Comparison of ENCODE assay signal across 8 mouse cellular contexts in the genomic region with DNA sequence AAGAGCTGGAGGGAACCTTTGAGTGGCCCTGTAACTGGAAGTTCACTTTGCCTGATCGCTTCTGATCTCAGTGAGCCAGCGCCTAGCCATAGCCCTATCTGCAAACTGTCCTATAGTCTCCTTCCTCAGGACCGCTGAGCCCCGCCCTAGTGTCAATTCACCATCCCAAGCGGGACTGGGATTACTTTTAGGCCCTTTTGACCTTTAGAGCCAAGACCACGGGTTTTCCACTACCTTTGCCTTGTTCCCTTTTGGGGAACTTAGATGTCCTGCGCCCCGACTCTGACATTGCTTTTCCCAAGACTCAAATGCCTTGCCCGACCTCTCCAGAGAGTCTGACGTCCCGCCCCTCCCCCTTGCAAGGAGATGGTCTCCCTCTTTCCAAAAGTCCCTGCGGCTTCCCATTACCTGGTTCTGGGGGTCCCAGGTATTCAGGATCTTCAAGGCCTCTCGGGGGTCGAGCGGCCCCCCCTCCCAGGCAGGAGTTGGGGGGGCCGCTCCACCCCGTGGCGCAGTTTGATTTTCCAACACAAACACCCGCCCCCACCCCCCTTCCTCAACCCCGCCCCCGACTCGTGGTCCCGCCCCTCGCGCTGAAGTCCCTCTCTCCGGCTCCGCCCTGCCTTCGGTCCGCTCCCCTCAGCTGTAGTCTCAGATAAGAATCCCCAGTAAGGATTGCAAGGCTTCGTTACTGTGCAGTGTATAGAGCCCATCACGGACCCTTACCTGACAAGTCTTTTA. TPM values are rescaled to one million over a fixed set of nuclear protein-coding genes. Genes with fewer than 3 reads are reported as not detected.
DNase-seq lines count a peak whose midpoint lies in the region; ATAC-seq and TF ChIP-seq lines count a peak whose summit lies in the region.

No protein-coding gene starts in this region.

- no peaks in the 10 kb centered on the region for H3K9me3 ChIP-seq in CH12.LX (replicated peaks; ENCODE audit: low read length)
- H3K9me3 ChIP-seq in erythroblast, embryonic 14.5 days (ENCODE audit: control insufficient read depth, low read length) = no peaks in the 10 kb centered on the region
- H3K9me3 ChIP-seq in hindbrain, embryonic 11.5 days (ENCODE audit: control insufficient read depth, low read length) = no peaks in the 10 kb centered on the region
- H3K9me3 ChIP-seq in limb, embryonic 14.5 days (ENCODE audit: control insufficient read depth, low read length) = no peaks in the 10 kb centered on the region
- no peaks in the 10 kb centered on the region for H3K9me3 ChIP-seq in midbrain, embryonic 14.5 days (ENCODE audit: control insufficient read depth, low read length)

- no peak for TF ChIP-seq RAD21 in CH12.LX (IDR thresholded peaks at IDR 0.05; ENCODE audit: low read depth, low read length)

- H3K4me1 ChIP-seq in CH12.LX (ENCODE audit: control insufficient read depth in 1 of 2, insufficient read depth in 2 of 2) = peaks cover 19 to 46% of the 10 kb centered on the region in 2 experiments
- peaks cover 59% of the 10 kb centered on the region for H3K4me1 ChIP-seq in erythroblast, embryonic 14.5 days (ENCODE audit: control insufficient read depth)
- peaks cover 7% of the 10 kb centered on the region; the same call in 1 of the 2 replicates for H3K4me1 ChIP-seq in hindbrain, embryonic 11.5 days (replicated peaks; ENCODE audit: control insufficient read depth, insufficient read depth, low read length)
- H3K4me1 ChIP-seq in limb, embryonic 14.5 days (ENCODE audit: control insufficient read depth, insufficient read depth, low read length) = peaks cover 27% of the 10 kb centered on the region
- H3K4me1 ChIP-seq in midbrain, embryonic 14.5 days (ENCODE audit: control insufficient read depth, insufficient read depth, low read length) = peaks cover 31% of the 10 kb centered on the region

- no peaks in the 10 kb centered on the region for H3K36me3 ChIP-seq in CH12.LX (replicated peaks in 1 of 2; ENCODE audit: control insufficient read depth in 1 of 2, insufficient read depth in 1 of 2, low read length in 1 of 2)
- H3K36me3 ChIP-seq in erythroblast, embryonic 14.5 days (ENCODE audit: control insufficient read depth) = no peaks in the 10 kb centered on the region
- no peaks in the 10 kb centered on the region for H3K36me3 ChIP-seq in hindbrain, embryonic 11.5 days (ENCODE audit: control insufficient read depth, insufficient read depth, low read length)
- no peaks in the 10 kb centered on the region for H3K36me3 ChIP-seq in limb, embryonic 14.5 days (ENCODE audit: control insufficient read depth, insufficient read depth, low read length)
- H3K36me3 ChIP-seq in midbrain, embryonic 14.5 days (ENCODE audit: control insufficient read depth, insufficient read depth, low read length) = no peaks in the 10 kb centered on the region

- peak overlapping the region; percentile 93 for H3K4me2 ChIP-seq in CH12.LX (ENCODE audit: insufficient read depth, low read depth, poor library complexity, severe bottlenecking)
- peak overlapping the region; percentile 99 for H3K4me2 ChIP-seq in hindbrain, embryonic 11.5 days (replicated peaks; ENCODE audit: low read depth, low read length)
- H3K4me2 ChIP-seq in limb, embryonic 14.5 days (replicated peaks; ENCODE audit: low read depth, low read length, severe bottlenecking) = peak overlapping the region; percentile 81
- H3K4me2 ChIP-seq in midbrain, embryonic 14.5 days (ENCODE audit: low read length) = peak overlapping the region; percentile 99

- TF ChIP-seq POLR2A in CH12.LX (IDR thresholded peaks at IDR 0.05; ENCODE audit: low read depth, low read length) = no peak
- TF ChIP-seq POLR2A in limb, embryonic 14.5 days (IDR thresholded peaks at IDR 0.05; ENCODE audit: borderline replicate concordance, extremely low read depth, insufficient read depth, insufficient read length) = no peak

- no peak for TF ChIP-seq EP300 in CH12.LX (IDR thresholded peaks at IDR 0.05; ENCODE audit: low read length)

- under 1% methylated on average over 28 of the region's 31 CpGs for WGBS in hindbrain, embryonic 11.5 days
- under 1% methylated on average over 20 of the region's 31 CpGs for WGBS in limb, embryonic 14.5 days
- WGBS in midbrain, embryonic 14.5 days = under 1% methylated on average over 31 of the region's 31 CpGs

- no peak for ATAC-seq in hindbrain, embryonic 11.5 days (ENCODE audit: low FRiP score)
- ATAC-seq in limb, embryonic 14.5 days (ENCODE audit: low FRiP score, low read depth) = no peak
- ATAC-seq in midbrain, embryonic 14.5 days (ENCODE audit: low FRiP score, low TSS enrichment) = no peak

- in situ Hi-C loops in CH12.LX (cut with MboI; ENCODE audit: low pct_ligation_motif_present, low pct_unique_long_range_greater_than_20kb, low sequenced_read_pairs) = no loop called here

- H3K27me3 ChIP-seq in CH12.LX (replicated peaks) = peaks cover 75% of the 10 kb centered on the region
- peaks cover 72% of the 10 kb centered on the region for H3K27me3 ChIP-seq in erythroblast, embryonic 14.5 days (ENCODE audit: control insufficient read depth)
- peaks cover 17% of the 10 kb centered on the region for H3K27me3 ChIP-seq in hindbrain, embryonic 11.5 days (ENCODE audit: control insufficient read depth, insufficient read depth, low read length)
- H3K27me3 ChIP-seq in limb, embryonic 14.5 days (ENCODE audit: control insufficient read depth, insufficient read depth, low read length) = peaks cover 12% of the 10 kb centered on the region; the same call in 1 of the 2 replicates
- H3K27me3 ChIP-seq in midbrain, embryonic 14.5 days (ENCODE audit: control insufficient read depth, insufficient read depth, low read length) = peaks cover 23% of the 10 kb centered on the region

- H3K79me2 ChIP-seq in CH12.LX (replicated peaks; ENCODE audit: control insufficient read depth, extremely low read depth, insufficient read depth, poor library complexity, severe bottlenecking) = no peaks in the 10 kb centered on the region

- no peak for DNase-seq in CH12.LX (ENCODE audit: extremely low read depth)
- peak; percentile 74 for DNase-seq in adipocyte (ENCODE audit: low spot score)
- DNase-seq in hindbrain, embryonic 11.5 days (ENCODE audit: low spot score) = peak; percentile 59
- peak; percentile 38 for DNase-seq in limb, embryonic 14.5 days (ENCODE audit: low spot score)
- peak; percentile 49 for DNase-seq in midbrain, embryonic 14.5 days
- peak; percentile 63 to 70 for DNase-seq in thymus, postnatal 36 days
- no peak for DNase-seq in right cerebral cortex, adult 18-20 months

- H3K27ac ChIP-seq in CH12.LX (ENCODE audit: insufficient read depth, low read depth) = no peak overlapping the region
- H3K27ac ChIP-seq in hindbrain, embryonic 11.5 days (ENCODE audit: low read depth, low read length) = no peak overlapping the region; the same call in 1 of the 2 replicates
- peak overlapping the region; percentile 82 for H3K27ac ChIP-seq in limb, embryonic 14.5 days (replicated peaks; ENCODE audit: low read depth, low read length)
- peak overlapping the region; percentile 100 for H3K27ac ChIP-seq in midbrain, embryonic 14.5 days (replicated peaks; ENCODE audit: low read depth, low read length)

- no peak for TF ChIP-seq CTCF in CH12.LX (conservative IDR thresholded peaks at IDR 0.05 in 1 of 2, IDR thresholded peaks at IDR 0.05 in 1 of 2; ENCODE audit: low read depth in 2 of 2, low read length in 2 of 2)

- peak overlapping the region; percentile 52 for H3K9ac ChIP-seq in CH12.LX (ENCODE audit: insufficient read depth, low read depth)
- no peak overlapping the region for H3K9ac ChIP-seq in hindbrain, embryonic 11.5 days (ENCODE audit: low read depth, low read length)
- H3K9ac ChIP-seq in limb, embryonic 14.5 days (ENCODE audit: low read depth, low read length, severe bottlenecking) = peak overlapping the region; percentile 21
- peak overlapping the region; percentile 34; the same call in 1 of the 2 replicates for H3K9ac ChIP-seq in midbrain, embryonic 14.5 days (replicated peaks; ENCODE audit: low read length)

- H3K4me3 ChIP-seq in CH12.LX (replicated peaks in 1 of 3; ENCODE audit: low read depth in 2 of 3, low read length in 2 of 3, poor library complexity in 1 of 3) = peak overlapping the region; percentile 38 to 50 (median 48)
- peak overlapping the region; percentile 59 for H3K4me3 ChIP-seq in erythroblast, embryonic 14.5 days (replicated peaks)
- peak overlapping the region; percentile 80 for H3K4me3 ChIP-seq in hindbrain, embryonic 11.5 days (ENCODE audit: low read depth, low read length)
- peak overlapping the region; percentile 76 for H3K4me3 ChIP-seq in limb, embryonic 14.5 days (replicated peaks; ENCODE audit: low read length)
- H3K4me3 ChIP-seq in midbrain, embryonic 14.5 days (replicated peaks; ENCODE audit: low read depth, low read length) = peak overlapping the region; percentile 62

- dilution Hi-C loops in CH12.LX (cut with MboI; ENCODE audit: extremely low pct_ligation_motif_present, extremely low pct_unique_long_range_greater_than_20kb, low sequenced_read_pairs) = no loop called here

RNA-seq across cellular contexts. Expression of gene Kdm6b, which starts 6.5 kb away (rescaled TPM):
- total RNA-seq in CH12.LX (2012; rRNA removed) (2.9 and 5.7 TPM in 2 replicates), CH12.LX (2014; rRNA removed) (0.36 and 0.66 TPM in 2 replicates)
- polyA plus RNA-seq in CH12.LX (2012; ENCODE audit: insufficient read length, low read depth) = 6.0 and 7.2 TPM in 2 replicates
- 0.51 and 0.65 TPM in 2 replicates for polyA plus RNA-seq in erythroblast, embryonic 14.5 days (2012)
- polyA plus RNA-seq in hindbrain, embryonic 11.5 days (2014; fragmentation: Nextera tagmentation; extraction: Ambion mirVana) = 33.7 and 40.9 TPM in 2 replicates
- polyA plus RNA-seq in limb, embryonic 14.5 days (2012; rRNA removed) = 23.7 and 27.5 TPM in 2 replicates
- 31.4 and 36.4 TPM in 2 replicates for polyA plus RNA-seq in limb, embryonic 14.5 days (2014; fragmentation: Nextera tagmentation; extraction: Ambion mirVana)
- polyA plus RNA-seq in midbrain, embryonic 14.5 days (2014; fragmentation: Nextera tagmentation; extraction: Ambion mirVana) = 41.1 and 41.2 TPM in 2 replicates

RNA-seq across cellular contexts. Expression of gene Tmem88, which starts 21.9 kb away (rescaled TPM):
- total RNA-seq in CH12.LX (2012; rRNA removed) (0.25 and 0.38 TPM in 2 replicates), CH12.LX (2014; rRNA removed) (not detected in 2 replicates)
- polyA plus RNA-seq in CH12.LX (2012; ENCODE audit: insufficient read length, low read depth) = 0.16 and 0.22 TPM in 2 replicates
- 0.08 TPM in 1 of 2 replicates, not detected in the other for polyA plus RNA-seq in erythroblast, embryonic 14.5 days (2012)
- 15.7 and 17.1 TPM in 2 replicates for polyA plus RNA-seq in hindbrain, embryonic 11.5 days (2014; fragmentation: Nextera tagmentation; extraction: Ambion mirVana)
- 17.0 and 23.7 TPM in 2 replicates for polyA plus RNA-seq in limb, embryonic 14.5 days (2012; rRNA removed)
- 18.7 and 18.9 TPM in 2 replicates for polyA plus RNA-seq in limb, embryonic 14.5 days (2014; fragmentation: Nextera tagmentation; extraction: Ambion mirVana)
- 2.6 and 4.9 TPM in 2 replicates for polyA plus RNA-seq in midbrain, embryonic 14.5 days (2014; fragmentation: Nextera tagmentation; extraction: Ambion mirVana)

RNA-seq across cellular contexts. Expression of gene Cyb5d1, which starts 24.6 kb away (rescaled TPM):
- total RNA-seq in CH12.LX (2012; rRNA removed) (28.4 and 37.4 TPM in 2 replicates), CH12.LX (2014; rRNA removed) (27.3 and 29.3 TPM in 2 replicates)
- polyA plus RNA-seq in CH12.LX (2012; ENCODE audit: insufficient read length, low read depth) = 29.5 and 33.2 TPM in 2 replicates
- 0.12 and 0.40 TPM in 2 replicates for polyA plus RNA-seq in erythroblast, embryonic 14.5 days (2012)
- polyA plus RNA-seq in hindbrain, embryonic 11.5 days (2014; fragmentation: Nextera tagmentation; extraction: Ambion mirVana) = 32.7 and 45.2 TPM in 2 replicates
- polyA plus RNA-seq in limb, embryonic 14.5 days (2012; rRNA removed) = 29.5 and 32.7 TPM in 2 replicates
- 22.3 and 27.3 TPM in 2 replicates for polyA plus RNA-seq in limb, embryonic 14.5 days (2014; fragmentation: Nextera tagmentation; extraction: Ambion mirVana)
- polyA plus RNA-seq in midbrain, embryonic 14.5 days (2014; fragmentation: Nextera tagmentation; extraction: Ambion mirVana) = 17.0 and 24.8 TPM in 2 replicates

RNA-seq across cellular contexts. Expression of gene Naa38, which starts 24.7 kb away (rescaled TPM):
- total RNA-seq in CH12.LX (2012; rRNA removed) (193 and 208 TPM in 2 replicates), CH12.LX (2014; rRNA removed) (161 and 201 TPM in 2 replicates)
- polyA plus RNA-seq in CH12.LX (2012; ENCODE audit: insufficient read length, low read depth) = 137 and 153 TPM in 2 replicates
- polyA plus RNA-seq in erythroblast, embryonic 14.5 days (2012) = 17.5 and 24.2 TPM in 2 replicates
- polyA plus RNA-seq in hindbrain, embryonic 11.5 days (2014; fragmentation: Nextera tagmentation; extraction: Ambion mirVana) = 120 and 124 TPM in 2 replicates
- polyA plus RNA-seq in limb, embryonic 14.5 days (2012; rRNA removed) = 127 and 131 TPM in 2 replicates
- 161 and 171 TPM in 2 replicates for polyA plus RNA-seq in limb, embryonic 14.5 days (2014; fragmentation: Nextera tagmentation; extraction: Ambion mirVana)
- polyA plus RNA-seq in midbrain, embryonic 14.5 days (2014; fragmentation: Nextera tagmentation; extraction: Ambion mirVana) = 97.6 and 123 TPM in 2 replicates

RNA-seq across cellular contexts. Expression of gene Chd3, which starts 50.8 kb away (rescaled TPM):
- total RNA-seq in CH12.LX (2012; rRNA removed) (66.4 and 69.6 TPM in 2 replicates), CH12.LX (2014; rRNA removed) (30.6 and 31.9 TPM in 2 replicates)
- polyA plus RNA-seq in CH12.LX (2012; ENCODE audit: insufficient read length, low read depth) = 87.1 and 92.0 TPM in 2 replicates
- 1.1 and 1.8 TPM in 2 replicates for polyA plus RNA-seq in erythroblast, embryonic 14.5 days (2012)
- 44.3 and 57.1 TPM in 2 replicates for polyA plus RNA-seq in hindbrain, embryonic 11.5 days (2014; fragmentation: Nextera tagmentation; extraction: Ambion mirVana)
- polyA plus RNA-seq in limb, embryonic 14.5 days (2012; rRNA removed) = 425 and 497 TPM in 2 replicates
- polyA plus RNA-seq in limb, embryonic 14.5 days (2014; fragmentation: Nextera tagmentation; extraction: Ambion mirVana) = 97.8 and 113 TPM in 2 replicates
- polyA plus RNA-seq in midbrain, embryonic 14.5 days (2014; fragmentation: Nextera tagmentation; extraction: Ambion mirVana) = 77.5 and 80.8 TPM in 2 replicates

Comparison
In these comparisons a context has a peak if more than half of its experiments do, and no peak if none do; other contexts are left out.
1. DNase-seq: peak in adipocyte (single experiment), hindbrain, embryonic 11.5 days (single experiment), limb, embryonic 14.5 days (single experiment), midbrain, embryonic 14.5 days (single experiment) and thymus, postnatal 36 days (2 of 2); none in CH12.LX (single experiment) and right cerebral cortex, adult 18-20 months (single experiment).
2. H3K27ac ChIP-seq: peak in limb, embryonic 14.5 days (single experiment) and midbrain, embryonic 14.5 days (single experiment); none in CH12.LX (single experiment) and hindbrain, embryonic 11.5 days (single experiment).
3. RNA of gene Cyb5d1, which starts 24.6 kb away (polyA plus RNA-seq): 32.7 to 45.2 TPM in hindbrain, embryonic 11.5 days, 22.3 to 32.7 TPM in limb, embryonic 14.5 days, 29.5 to 33.2 TPM in CH12.LX and 17.0 to 24.8 TPM in midbrain, embryonic 14.5 days; 0.12 to 0.40 TPM in erythroblast, embryonic 14.5 days; every median in the first group is over 10 times any median in the second.
4. Peak in every context shown above with its lines, with median percentiles within 50 percentile points of each other: H3K4me2 ChIP-seq and H3K4me3 ChIP-seq.